Mouse (Mus musculus): ENCODE results near the gene Smarca4.

DNA sequence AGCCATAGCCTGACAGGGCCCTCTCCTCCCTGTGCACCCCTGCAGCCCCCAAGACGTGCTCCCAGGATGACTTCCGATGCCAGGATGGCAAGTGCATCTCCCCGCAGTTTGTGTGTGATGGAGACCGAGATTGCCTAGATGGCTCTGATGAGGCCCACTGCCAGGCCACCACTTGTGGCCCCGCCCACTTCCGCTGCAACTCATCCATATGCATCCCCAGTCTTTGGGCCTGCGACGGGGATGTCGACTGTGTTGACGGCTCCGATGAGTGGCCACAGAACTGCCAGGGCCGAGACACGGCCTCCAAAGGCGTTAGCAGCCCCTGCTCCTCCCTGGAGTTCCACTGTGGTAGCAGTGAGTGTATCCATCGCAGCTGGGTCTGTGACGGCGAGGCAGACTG lies 117.5 kb downstream of the Smarca4 start:
- no peak for TF ChIP-seq CTCF (IDR thresholded peaks at IDR 0.05; ENCODE audit: low read depth, low read length)
- no peak for TF ChIP-seq POLR2A (IDR thresholded peaks at IDR 0.05; ENCODE audit: borderline replicate concordance, low read depth, low read length)

Data from bone marrow macrophage, adult 2 months (primary cell).